Mouse (Mus musculus) effector memory CD4-positive, alpha-beta T cell, adult 7 months (primary cell): Measurements from ENCODE around the gene Olfr1124. TPM values are rescaled to one million over a fixed set of nuclear protein-coding genes. Genes with fewer than 3 reads are reported as not detected.

Source experiments
- polyA plus RNA-seq: library from polyadenylated mRNA; unstranded; fragments of 100-300 nt; shearing (Covaris generic); gene quantifications from one replicate; pipeline ENCODE4 v1.2.1, GENCODE M21; 2017

Olfr1124 gene
- 0.30 TPM for polyA plus RNA-seq

GRCm38 (mm10) chr2:87429975-87430374 lies at the start of gene Olfr1124:
Gene Olfr1124, plus strand, starts transcription at chr2:87430275.

DNA sequence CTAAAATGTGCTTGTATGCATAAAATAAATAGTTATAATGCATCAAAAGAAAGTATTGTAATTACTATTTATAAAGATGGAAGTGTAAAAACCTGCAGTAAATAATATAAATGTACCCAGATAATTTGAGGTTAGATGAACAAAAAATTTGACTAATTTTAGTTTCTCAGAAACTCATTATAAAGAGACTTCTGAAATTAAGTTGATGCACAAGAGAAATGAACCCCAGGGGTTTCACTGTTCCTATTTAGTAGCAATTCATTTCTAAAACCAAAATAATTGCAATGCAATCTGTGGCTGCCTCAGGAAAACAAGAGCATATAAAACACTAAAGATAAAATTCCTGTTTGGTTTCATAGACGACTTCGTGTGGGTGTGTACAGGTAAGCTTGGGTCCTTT lies 44.5 kb upstream of the Olfr1124 start, which contains the start of gene Olfr1122:
Gene Olfr1122, plus strand, starts transcription at position 301 of the 400 bp plus-strand sequence.

GRCm38 (mm10) chr2:87416335-87416734 lies 13.7 kb upstream of the Olfr1124 start, which contains the start of gene Olfr1123:
Gene Olfr1123, plus strand, starts transcription at chr2:87416635.

DNA sequence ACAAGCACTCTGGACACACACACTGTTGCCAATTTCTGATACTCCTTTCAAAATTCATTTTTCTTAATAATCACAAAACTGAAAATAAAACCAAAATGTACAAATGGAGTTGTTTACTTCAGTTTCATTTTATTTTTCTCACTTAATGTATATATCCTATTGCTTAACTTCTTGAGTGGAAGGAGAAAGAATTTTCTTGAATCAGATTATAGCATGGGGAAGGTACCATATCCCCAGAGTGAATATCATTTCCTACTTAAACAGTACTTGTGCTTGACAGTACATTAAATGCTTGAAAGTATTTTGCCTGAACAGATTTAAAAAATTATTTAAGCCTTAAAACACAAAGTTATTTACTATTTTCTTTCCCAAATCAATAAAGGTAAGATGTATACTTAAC lies 23.6 kb downstream of the Olfr1124 start, which contains the start of gene Olfr1126:
Gene Olfr1126, plus strand, starts transcription at position 301 of the 400 bp plus-strand sequence.

Other genes starting within 250 kb of the Olfr1124 start
- not detected for gene Olfr1112, start 242.5 kb upstream of the Olfr1124 start, polyA plus RNA-seq
- not detected for gene Olfr1113, start 221.3 kb upstream of the Olfr1124 start, polyA plus RNA-seq
- not detected for gene Olfr1115, start 182.3 kb upstream of the Olfr1124 start, polyA plus RNA-seq
- not detected for gene Olfr1116, start 162.7 kb upstream of the Olfr1124 start, polyA plus RNA-seq
- gene Olfr1118, start 122.7 kb upstream of the Olfr1124 start, polyA plus RNA-seq: not detected
- gene Olfr1120, start 75.5 kb upstream of the Olfr1124 start, polyA plus RNA-seq: not detected
- gene Olfr1121, start 60.4 kb upstream of the Olfr1124 start, polyA plus RNA-seq: not detected
- 0.07 TPM for gene Olfr1122, start 44.4 kb upstream of the Olfr1124 start, polyA plus RNA-seq
- gene Olfr1123, start 13.6 kb upstream of the Olfr1124 start, polyA plus RNA-seq: not detected
- gene Olfr1126, start 23.7 kb downstream of the Olfr1124 start, polyA plus RNA-seq: not detected
- gene Pramel7, start 66.8 kb downstream of the Olfr1124 start, polyA plus RNA-seq: not detected
- not detected for gene Pramel6, start 76.3 kb downstream of the Olfr1124 start, polyA plus RNA-seq
- gene Olfr153, start 101.5 kb downstream of the Olfr1124 start, polyA plus RNA-seq: not detected
- 0.41 TPM for gene Olfr1128, start 115.3 kb downstream of the Olfr1124 start, polyA plus RNA-seq
- gene Olfr1129, start 143.6 kb downstream of the Olfr1124 start, polyA plus RNA-seq: not detected
- gene Olfr1130, start 175.9 kb downstream of the Olfr1124 start, polyA plus RNA-seq: not detected
- not detected for gene Olfr1131, start 196.8 kb downstream of the Olfr1124 start, polyA plus RNA-seq
- gene Olfr1132, start 207.3 kb downstream of the Olfr1124 start, polyA plus RNA-seq: not detected
- not detected for gene Olfr1133, start 217.1 kb downstream of the Olfr1124 start, polyA plus RNA-seq
- gene Olfr1134, start 228.2 kb downstream of the Olfr1124 start, polyA plus RNA-seq: not detected
- not detected for gene Olfr1135, start 243.4 kb downstream of the Olfr1124 start, polyA plus RNA-seq